Mouse (Mus musculus): ENCODE data around the gene Tent5b.

DNA sequence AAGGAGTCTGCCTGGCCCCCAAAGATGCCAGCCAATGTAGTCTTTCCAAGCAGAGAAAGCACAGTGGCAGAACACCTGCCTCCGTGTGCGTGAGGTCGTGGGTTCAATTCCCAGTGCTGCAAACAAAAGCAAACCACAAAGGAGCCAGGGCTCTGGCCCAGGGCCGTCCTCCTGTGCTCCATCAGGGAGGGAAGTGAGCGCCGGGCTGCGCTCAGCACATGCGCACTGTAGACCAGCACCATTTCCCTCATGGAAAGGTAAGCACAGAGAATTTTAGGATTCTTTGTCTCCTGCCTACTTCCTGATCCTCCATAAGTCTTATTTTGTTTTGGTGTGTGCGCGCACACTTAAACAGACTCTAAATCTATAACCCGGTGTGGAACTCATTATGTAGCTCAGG, 32.0 kb upstream of the Tent5b start:
- TF ChIP-seq CTCF (IDR thresholded peaks at IDR 0.05; ENCODE audit: low read depth, low read length) (no peak), GATA1 (IDR thresholded peaks at IDR 0.05; ENCODE audit: borderline replicate concordance, low read length) (no peak), GATA2 (IDR thresholded peaks at IDR 0.05; ENCODE audit: borderline replicate concordance, low read depth, low read length) (no peak), POLR2AphosphoS5 (IDR thresholded peaks at IDR 0.05; ENCODE audit: insufficient replicate concordance, low read depth, low read length) (no peak)
